Mouse (Mus musculus): Measurements from ENCODE around the gene Nck1. TPM values are rescaled to one million over a fixed set of nuclear protein-coding genes. Genes with fewer than 3 reads are reported as not detected.
A peak's percentile ranks its signal among the peaks of the same experiment; 100 is the strongest.

Gene Nck1
- total RNA-seq, 2 experiments from 2014 or later = 50.0 to 52.8 TPM

DNA sequence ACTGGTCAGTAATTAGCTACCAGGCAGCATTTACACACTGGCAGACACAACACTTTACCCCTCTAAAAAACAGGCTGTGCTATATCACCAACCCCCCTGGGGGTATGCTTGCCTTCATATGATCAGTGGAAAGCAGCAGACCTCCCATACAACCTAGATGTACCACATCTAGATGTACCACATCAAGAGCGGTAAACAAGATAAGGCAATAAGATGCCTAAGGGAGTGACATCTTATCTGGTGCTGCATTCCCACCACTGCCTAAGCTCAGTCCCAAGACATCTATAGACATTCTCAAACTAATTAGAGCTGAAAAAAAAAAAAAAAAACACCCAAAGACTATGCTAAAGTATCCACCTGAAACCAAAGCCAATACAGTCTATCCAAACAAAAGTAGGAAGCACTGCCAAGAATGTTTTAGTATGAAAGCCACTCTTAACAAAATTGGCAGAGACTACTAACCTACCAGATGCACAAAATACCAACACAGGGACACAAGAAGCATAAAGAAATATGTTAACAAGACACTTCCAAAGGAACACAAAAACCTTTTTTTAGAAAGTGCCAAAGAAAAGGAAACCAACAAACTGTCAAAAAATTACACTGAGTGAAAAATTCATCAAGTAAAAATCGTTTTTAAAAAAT is 10.2 kb downstream of the Nck1 start:
- DNase-seq = no peak

- DNase-seq = no peak
Measured at GRCm38 (mm10) chr9:100534686-100535085, 11.2 kb downstream of the Nck1 start.

- no peak for DNase-seq
Measured at GRCm38 (mm10) chr9:100532847-100533505, 13.0 kb downstream of the Nck1 start.

DNA sequence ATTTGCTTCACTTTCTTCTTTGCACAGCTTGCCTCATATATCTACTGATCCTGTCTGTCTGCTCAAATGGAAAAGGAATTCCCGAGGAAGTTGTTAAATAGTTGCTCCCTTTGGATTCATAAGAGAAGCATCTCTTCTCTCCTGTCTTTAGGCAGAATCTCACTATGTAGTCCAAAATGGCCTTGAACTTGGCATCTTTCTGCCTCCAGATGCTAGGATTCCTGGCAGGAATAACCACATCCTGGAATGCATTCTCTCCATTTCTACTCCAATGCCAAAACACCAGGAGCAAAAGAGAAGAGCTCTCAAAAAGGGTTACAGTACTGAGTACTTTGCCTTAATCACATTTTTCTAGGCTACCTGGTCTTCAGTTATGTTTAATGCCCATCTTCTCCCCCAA is 14.6 kb downstream of the Nck1 start:
- no peak for DNase-seq

- DNase-seq = no peak
Measured at GRCm38 (mm10) chr9:100525225-100525624, 20.7 kb downstream of the Nck1 start.

- DNase-seq = no peak
Measured at GRCm38 (mm10) chr9:100522029-100522428, 23.9 kb downstream of the Nck1 start.

DNA sequence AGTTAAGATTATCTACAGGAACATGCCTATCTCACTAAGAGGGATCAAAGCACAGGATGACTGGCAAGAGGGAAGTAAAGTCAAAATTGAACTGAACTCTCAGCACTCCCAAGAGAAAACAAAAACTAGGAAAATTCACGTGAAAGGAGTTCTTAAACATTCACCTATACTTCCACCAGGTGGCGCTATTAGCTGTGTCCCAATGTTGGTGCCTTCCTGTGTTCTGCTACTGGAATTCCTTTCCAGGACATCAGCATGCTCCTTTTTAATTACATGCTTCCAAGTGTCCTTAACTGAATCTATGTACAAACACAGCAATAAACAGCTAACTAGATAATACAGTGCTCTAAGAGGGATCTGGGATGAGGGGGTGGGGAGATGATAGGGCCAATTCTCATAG is 25.3 kb downstream of the Nck1 start:
- peak; percentile 28 to 70 for DNase-seq

DNA sequence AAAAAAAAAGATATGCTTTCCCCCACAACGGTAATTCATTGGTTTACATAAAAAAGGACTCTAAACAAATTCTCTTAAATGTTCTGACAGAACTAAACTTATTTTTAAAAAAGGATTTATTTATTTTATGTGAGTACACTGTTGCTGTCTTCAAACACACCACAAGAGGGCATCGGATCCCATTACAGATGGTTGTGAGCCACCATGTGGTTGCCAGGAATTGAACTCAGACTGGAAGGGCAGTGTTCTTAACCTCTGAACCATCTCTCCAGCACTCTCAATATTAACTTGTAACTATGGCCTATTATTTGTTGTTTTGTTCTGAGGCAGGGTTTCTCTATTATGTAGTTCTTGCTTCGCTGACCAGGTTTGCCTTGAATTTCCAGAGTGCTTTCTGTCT is 25.9 kb downstream of the Nck1 start:
- DNase-seq = no peak

DNA sequence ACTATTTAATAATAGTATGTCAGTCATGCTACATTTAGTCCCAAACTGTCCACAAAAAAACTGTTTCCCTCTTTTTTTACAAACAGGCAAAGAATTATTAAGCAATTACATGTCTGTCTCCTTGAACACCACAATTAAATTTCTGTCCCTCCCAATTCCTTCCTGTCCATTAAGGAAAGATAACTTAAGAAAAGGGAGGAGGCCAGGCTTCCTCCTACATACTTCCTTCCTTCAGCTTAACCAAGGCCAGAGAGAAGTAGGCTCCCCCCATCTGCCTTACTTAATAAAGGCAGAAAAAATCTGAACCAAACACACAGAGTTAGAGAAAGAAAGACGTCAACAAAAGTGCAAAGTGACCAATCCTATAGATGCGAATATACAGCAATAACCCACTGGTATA is 38.4 kb downstream of the Nck1 start:
- no peak for DNase-seq

DNA sequence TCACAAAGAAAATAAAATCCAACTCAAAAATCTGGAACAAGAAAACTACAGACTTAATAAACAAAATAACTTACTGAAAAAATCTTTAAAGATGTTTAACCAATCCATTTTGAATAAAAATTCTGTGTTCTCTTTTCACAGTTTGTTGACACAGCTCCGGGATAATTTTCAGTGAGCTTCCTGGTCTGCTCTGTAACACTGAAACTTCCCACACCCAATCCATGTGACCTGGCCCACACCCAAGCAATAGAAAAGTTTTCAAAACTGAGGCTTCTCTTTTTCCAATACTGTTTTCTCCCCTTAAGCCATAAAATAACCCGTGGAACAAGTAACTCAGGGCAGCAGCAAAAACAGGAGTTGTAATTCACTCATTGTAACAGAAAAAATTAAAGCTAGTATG is 39.3 kb downstream of the Nck1 start:
- peak; percentile 51 to 64 for DNase-seq

DNA sequence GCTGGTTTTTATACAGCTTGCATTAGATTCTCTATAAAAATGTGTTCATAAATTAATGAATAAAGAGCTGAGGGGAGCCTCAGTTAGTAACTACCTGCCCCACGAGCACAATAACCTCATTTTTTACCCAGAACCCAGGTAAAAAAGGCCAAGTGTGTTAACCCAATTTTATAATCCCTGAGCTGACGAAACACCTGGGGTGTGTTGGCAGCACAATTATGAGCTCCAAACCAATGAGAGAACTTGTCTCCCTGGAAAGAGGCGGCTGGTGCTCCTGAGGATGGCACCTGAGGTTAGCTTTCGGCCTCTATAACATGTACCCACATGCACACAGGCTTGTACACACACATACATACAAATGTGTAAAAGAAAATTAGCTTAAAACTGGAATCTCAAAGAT is 40.4 kb downstream of the Nck1 start:
- no peak for DNase-seq

DNA sequence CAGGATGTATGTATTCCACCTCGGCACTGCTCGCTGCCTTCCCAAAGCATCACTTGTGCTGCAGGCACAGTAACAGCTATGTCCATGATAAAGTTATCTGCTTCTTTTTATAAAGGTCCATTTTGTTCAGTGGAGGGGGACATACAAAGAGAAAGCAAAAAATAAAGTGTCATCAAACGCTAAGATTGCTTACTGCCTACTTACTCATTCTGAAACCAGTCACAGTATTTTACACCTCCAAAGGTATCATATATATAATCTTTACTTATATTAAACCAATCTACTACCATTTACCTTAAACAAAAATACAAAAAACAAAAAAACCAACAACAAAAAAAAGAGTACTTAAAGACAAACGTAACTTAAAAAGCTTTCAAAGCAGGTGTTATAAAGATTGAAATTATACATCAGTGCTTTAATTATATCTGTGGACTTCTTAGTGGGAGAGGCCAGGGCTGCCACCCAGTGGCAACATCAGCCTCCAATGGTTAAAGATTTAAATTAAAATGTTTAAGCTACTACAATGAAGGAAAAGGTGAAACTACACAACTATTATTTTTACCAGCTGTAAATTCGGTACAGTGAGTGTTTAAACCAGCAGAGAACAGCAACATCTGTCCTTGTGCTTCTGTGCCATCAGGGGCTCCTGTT is 52.2 kb downstream of the Nck1 start:
- DNase-seq = no peak

- no peak for DNase-seq
Measured at GRCm38 (mm10) chr9:100491424-100491823, 54.5 kb downstream of the Nck1 start.

GRCm38 (mm10) chr9:100488969-100489368 is 57.0 kb downstream of the Nck1 start:
- DNase-seq = no peak

- no peak for DNase-seq
Measured at GRCm38 (mm10) chr9:100488056-100488713, 57.7 kb downstream of the Nck1 start.

DNA sequence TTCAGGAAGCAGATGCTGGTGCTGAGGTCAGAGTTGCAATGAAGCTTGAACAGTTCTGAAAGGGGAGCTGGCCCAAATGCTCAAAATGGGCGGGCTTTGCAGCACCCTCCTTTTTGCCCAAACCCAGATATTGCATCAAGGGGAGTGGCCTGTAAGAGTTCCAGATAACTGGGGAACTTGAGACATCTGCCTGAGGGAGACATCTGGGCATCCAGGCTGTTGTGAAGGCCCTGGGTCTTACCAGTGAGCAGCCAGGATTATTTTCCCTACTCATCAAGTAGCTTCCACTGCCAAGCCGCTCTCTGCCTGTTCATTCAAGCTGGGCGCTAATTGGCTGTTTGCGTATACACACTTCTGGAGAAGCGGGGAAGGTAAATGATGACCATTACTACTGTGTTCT is 59.5 kb downstream of the Nck1 start, which contains the start of gene Il20rb:
Gene Il20rb, minus strand, starts transcription at position 358 of the 400 bp plus-strand sequence.
- DNase-seq = no peak

DNA sequence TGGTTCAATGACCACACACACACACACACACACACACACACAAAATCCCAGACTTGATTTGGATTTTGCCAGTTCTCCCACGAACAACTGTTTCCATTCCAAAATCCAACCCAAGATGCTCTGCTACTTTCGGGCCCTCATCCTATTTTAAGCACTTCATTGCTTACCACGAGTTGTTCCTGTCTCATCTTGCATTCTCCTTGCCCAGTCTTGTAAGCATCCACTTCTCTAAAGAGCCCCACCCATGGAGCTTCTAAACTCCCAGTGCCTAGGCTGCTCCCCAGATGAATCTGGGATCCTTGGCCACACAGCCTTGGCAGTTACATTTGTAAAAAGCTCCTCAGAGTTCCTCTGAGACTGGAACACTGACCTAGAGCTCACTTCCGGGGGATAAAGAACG is 62.6 kb downstream of the Nck1 start:
- DNase-seq = no peak

GRCm38 (mm10) chr9:100481626-100482025 is 64.3 kb downstream of the Nck1 start:
- no peak for DNase-seq

GRCm38 (mm10) chr9:100474056-100474455 is 71.9 kb downstream of the Nck1 start:
- DNase-seq = no peak

DNA sequence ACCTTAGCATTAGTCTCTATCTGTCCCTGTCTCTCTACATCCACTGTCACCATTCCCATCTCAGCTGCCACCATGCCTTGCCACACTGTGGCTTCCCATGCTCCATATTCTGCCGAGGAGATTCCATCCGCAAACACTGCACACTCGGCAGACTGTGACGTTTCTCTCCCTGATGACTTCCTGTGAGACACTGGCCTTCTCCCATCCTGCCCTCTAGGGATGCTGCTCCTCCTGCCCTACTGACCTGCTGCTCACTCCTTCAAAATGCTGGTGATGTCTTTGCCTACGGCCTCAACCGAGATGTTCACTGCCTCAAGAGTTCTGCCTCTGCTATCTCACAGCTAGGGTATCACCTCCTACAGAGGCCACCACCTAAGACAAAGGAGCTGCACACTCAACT is 72.6 kb downstream of the Nck1 start:
- DNase-seq = no peak

GRCm38 (mm10) chr9:100472931-100473330 is 73.0 kb downstream of the Nck1 start:
- no peak for DNase-seq

- no peak for DNase-seq
Measured at GRCm38 (mm10) chr9:100471605-100471953, 74.4 kb downstream of the Nck1 start.
